In the genomic region with DNA sequence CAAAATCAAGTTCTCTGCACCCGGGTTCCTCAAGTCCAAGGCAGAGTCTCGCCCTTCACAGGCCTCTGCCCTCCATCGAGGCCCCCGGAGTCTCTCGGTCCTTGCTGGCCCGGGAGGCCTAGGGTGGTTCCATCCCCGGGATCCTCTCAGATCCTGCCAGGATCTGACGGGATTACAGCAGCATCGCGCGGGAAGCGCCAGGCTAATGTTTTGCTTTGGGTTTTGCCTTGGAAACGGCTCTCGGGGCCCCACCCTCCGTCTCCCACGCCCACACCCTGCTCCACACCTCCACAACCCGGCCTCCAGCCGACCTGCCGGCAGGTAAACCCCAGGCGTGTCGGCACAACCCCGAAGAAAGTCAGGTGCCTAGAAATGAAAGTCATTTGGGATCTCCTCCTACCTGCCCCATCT, we compare ENCODE assay signal across 9 mouse cellular contexts. TPM values are rescaled to one million over a fixed set of nuclear protein-coding genes. Genes with fewer than 3 reads are reported as not detected.
DNase-seq lines count a peak whose midpoint lies in the region; ATAC-seq and TF ChIP-seq lines count a peak whose summit lies in the region.
"Had no signal": no experiment of that assay in that cellular context is flagged by ENCODE, and none has a peak within 500 bp of the region (broad histone marks: within the 10 kb centered on the region; RNA-seq: fewer than 3 reads in every experiment).

No protein-coding gene starts in this region.

- 1% methylated on average over 22 of the region's 22 CpGs for WGBS in forebrain, postnatal 0 days
- 1% methylated on average over 22 of the region's 22 CpGs for WGBS in hindbrain, embryonic 14.5 days
- WGBS in liver, embryonic 11.5 days, result 2% methylated on average over 22 of the region's 22 CpGs

- peaks cover 98% of the 10 kb centered on the region for H3K27me3 ChIP-seq in megakaryocyte, embryonic 14.5 days (replicated peaks)
- H3K27me3 ChIP-seq in forebrain, postnatal 0 days (ENCODE audit: insufficient read depth, low read length), result peaks cover 81% of the 10 kb centered on the region
- H3K27me3 ChIP-seq in hindbrain, embryonic 14.5 days (ENCODE audit: control insufficient read depth, insufficient read depth, low read length), result peaks cover 96% of the 10 kb centered on the region
- H3K27me3 ChIP-seq in liver, embryonic 11.5 days (replicated peaks; ENCODE audit: control insufficient read depth, insufficient read depth, low read length), result peaks cover 93% of the 10 kb centered on the region

- H3K4me1 ChIP-seq in megakaryocyte, embryonic 14.5 days, result peaks cover 68% of the 10 kb centered on the region
- peaks cover 20% of the 10 kb centered on the region for H3K4me1 ChIP-seq in forebrain, postnatal 0 days (ENCODE audit: insufficient read depth)
- peaks cover 25% of the 10 kb centered on the region for H3K4me1 ChIP-seq in hindbrain, embryonic 14.5 days (replicated peaks; ENCODE audit: control insufficient read depth, insufficient read depth, low read length)
- peaks cover 10% of the 10 kb centered on the region for H3K4me1 ChIP-seq in liver, embryonic 11.5 days (replicated peaks; ENCODE audit: control insufficient read depth, insufficient read depth, low read length)

- DNase-seq in forebrain, postnatal 0 days, result peak; percentile 23
- DNase-seq in hindbrain, embryonic 14.5 days (ENCODE audit: low spot score), result no peak
- peak; percentile 42 for DNase-seq in liver, embryonic 11.5 days (ENCODE audit: low spot score)
- DNase-seq in naive thymus-derived CD4-positive, alpha-beta T cell, adult 2 months (ENCODE audit: low read depth), result peak; percentile 35
- no peak for DNase-seq in left cerebral cortex, adult 11 months (ENCODE audit: low spot score)

- peak overlapping the region; percentile 96 for H3K4me2 ChIP-seq in forebrain, postnatal 0 days (ENCODE audit: low read depth)
- H3K4me2 ChIP-seq in hindbrain, embryonic 14.5 days (replicated peaks), result peak overlapping the region; percentile 87
- H3K4me2 ChIP-seq in liver, embryonic 11.5 days, result peak overlapping the region; percentile 97

- H3K27ac ChIP-seq in forebrain, postnatal 0 days (ENCODE audit: low read depth, low read length), result no peak overlapping the region
- no peak overlapping the region for H3K27ac ChIP-seq in hindbrain, embryonic 14.5 days
- no peak overlapping the region for H3K27ac ChIP-seq in liver, embryonic 11.5 days (ENCODE audit: low read depth, low read length)

- no peak overlapping the region for H3K9ac ChIP-seq in forebrain, postnatal 0 days
- H3K9ac ChIP-seq in hindbrain, embryonic 14.5 days, result no peak overlapping the region
- H3K9ac ChIP-seq in liver, embryonic 11.5 days (ENCODE audit: low read depth, low read length), result no peak overlapping the region

- ATAC-seq in megakaryocyte, adult 5-6 weeks (ENCODE audit: poor library complexity, severe bottlenecking), result no peak
- no peak for ATAC-seq in forebrain, postnatal 0 days
- no peak for ATAC-seq in hindbrain, embryonic 14.5 days (ENCODE audit: low FRiP score)
- ATAC-seq in liver, embryonic 11.5 days (replicated peaks; ENCODE audit: low FRiP score), result no peak
- ATAC-seq in monocyte, adult 5-6 weeks (replicated peaks; ENCODE audit: insufficient number of reproducible peaks, low FRiP score, low TSS enrichment, poor library complexity, severe bottlenecking), result no peak

- no peaks in the 10 kb centered on the region for H3K9me3 ChIP-seq in megakaryocyte, embryonic 14.5 days
- no peaks in the 10 kb centered on the region for H3K9me3 ChIP-seq in forebrain, postnatal 0 days (ENCODE audit: low read length)
- no peaks in the 10 kb centered on the region for H3K9me3 ChIP-seq in hindbrain, embryonic 14.5 days (ENCODE audit: control insufficient read depth, low read length)
- no peaks in the 10 kb centered on the region for H3K9me3 ChIP-seq in liver, embryonic 11.5 days (ENCODE audit: control insufficient read depth, low read length)

- no peak for TF ChIP-seq CTCF in forebrain, postnatal 0 days (IDR thresholded peaks at IDR 0.05; ENCODE audit: low read depth)

- H3K4me3 ChIP-seq in megakaryocyte, embryonic 14.5 days (replicated peaks), result peak overlapping the region; percentile 94
- H3K4me3 ChIP-seq in forebrain, postnatal 0 days (ENCODE audit: low read depth, low read length), result peak overlapping the region; percentile 49
- peak overlapping the region; percentile 48 for H3K4me3 ChIP-seq in hindbrain, embryonic 14.5 days (replicated peaks; ENCODE audit: low read length)
- H3K4me3 ChIP-seq in liver, embryonic 11.5 days (ENCODE audit: low read depth, low read length), result peak overlapping the region; percentile 58

- H3K36me3 ChIP-seq in megakaryocyte, embryonic 14.5 days (replicated peaks; ENCODE audit: low read length), result no peaks in the 10 kb centered on the region
- no peaks in the 10 kb centered on the region for H3K36me3 ChIP-seq in forebrain, postnatal 0 days (ENCODE audit: insufficient read depth)
- H3K36me3 ChIP-seq in hindbrain, embryonic 14.5 days (replicated peaks; ENCODE audit: control insufficient read depth, insufficient read depth), result no peaks in the 10 kb centered on the region
- no peaks in the 10 kb centered on the region for H3K36me3 ChIP-seq in liver, embryonic 11.5 days (ENCODE audit: control insufficient read depth, insufficient read depth, low read length)

RNA-seq across cellular contexts. Expression of gene Fam71a, which starts 20.2 kb away (rescaled TPM):
- not detected in 2 replicates for polyA plus RNA-seq in megakaryocyte, embryonic 14.5 days (2012; ENCODE audit: insufficient read depth, low replicate concordance)
- total RNA-seq in megakaryocyte, adult 5-6 weeks (2015), result 0.14 and 0.49 TPM in 2 replicates
- total RNA-seq in megakaryocyte, adult 5-6 weeks (2017), result 0.24 TPM in 1 of 2 replicates, not detected in the other
- total RNA-seq in forebrain, postnatal 0 days (2014; rRNA removed), result not detected in 2 replicates
- polyA plus RNA-seq in forebrain, postnatal 0 days (2015; fragmentation: Nextera tagmentation; extraction: Ambion mirVana), result not detected in 2 replicates
- not detected in 2 replicates for polyA plus RNA-seq in hindbrain, embryonic 14.5 days (2014; fragmentation: Nextera tagmentation; extraction: Ambion mirVana)
- not detected in 2 replicates for polyA plus RNA-seq in liver, embryonic 11.5 days (2014; fragmentation: Nextera tagmentation; extraction: Ambion mirVana)
- total RNA-seq in monocyte, adult 5-6 weeks (2017), result 0.21 to 3.1 TPM (median 1.3 TPM) in 3 replicates
- polyA plus RNA-seq: large intestine, adult 2 months had no signal

RNA-seq across cellular contexts. Expression of gene Atf3, which starts 33.0 kb away (rescaled TPM):
- 3.4 and 9.5 TPM in 2 replicates for polyA plus RNA-seq in megakaryocyte, embryonic 14.5 days (2012; ENCODE audit: insufficient read depth, low replicate concordance)
- 15.5 and 38.2 TPM in 2 replicates for total RNA-seq in megakaryocyte, adult 5-6 weeks (2015)
- 19.3 and 57.2 TPM in 2 replicates for total RNA-seq in megakaryocyte, adult 5-6 weeks (2017)
- 0.62 and 1.5 TPM in 2 replicates for total RNA-seq in forebrain, postnatal 0 days (2014; rRNA removed)
- polyA plus RNA-seq in forebrain, postnatal 0 days (2015; fragmentation: Nextera tagmentation; extraction: Ambion mirVana), result 1.1 and 1.4 TPM in 2 replicates
- polyA plus RNA-seq in hindbrain, embryonic 14.5 days (2014; fragmentation: Nextera tagmentation; extraction: Ambion mirVana), result 1.4 and 1.8 TPM in 2 replicates
- 3.1 and 3.6 TPM in 2 replicates for polyA plus RNA-seq in liver, embryonic 11.5 days (2014; fragmentation: Nextera tagmentation; extraction: Ambion mirVana)
- total RNA-seq in monocyte, adult 5-6 weeks (2017), result 225 to 427 TPM (median 242 TPM) in 3 replicates

Comparison
In these comparisons a context has a peak if more than half of its experiments do, and no peak if none do; other contexts are left out.
1. DNase-seq: peak in forebrain, postnatal 0 days (single experiment), liver, embryonic 11.5 days (single experiment) and naive thymus-derived CD4-positive, alpha-beta T cell, adult 2 months (single experiment); none in hindbrain, embryonic 14.5 days (single experiment) and left cerebral cortex, adult 11 months (single experiment).
2. Peak in every context shown above with its lines, with median percentiles within 50 percentile points of each other: H3K4me3 ChIP-seq and H3K4me2 ChIP-seq.